Mouse (Mus musculus) B cell, adult 2 months (primary cell): ENCODE measurements around the gene Acbd5.

ENCODE experiments used
- DNase-seq, 2 experiments: peaks; one replicate each; pipeline ENCODE4 v3.0.0; 2022

The Acbd5 gene

DNA sequence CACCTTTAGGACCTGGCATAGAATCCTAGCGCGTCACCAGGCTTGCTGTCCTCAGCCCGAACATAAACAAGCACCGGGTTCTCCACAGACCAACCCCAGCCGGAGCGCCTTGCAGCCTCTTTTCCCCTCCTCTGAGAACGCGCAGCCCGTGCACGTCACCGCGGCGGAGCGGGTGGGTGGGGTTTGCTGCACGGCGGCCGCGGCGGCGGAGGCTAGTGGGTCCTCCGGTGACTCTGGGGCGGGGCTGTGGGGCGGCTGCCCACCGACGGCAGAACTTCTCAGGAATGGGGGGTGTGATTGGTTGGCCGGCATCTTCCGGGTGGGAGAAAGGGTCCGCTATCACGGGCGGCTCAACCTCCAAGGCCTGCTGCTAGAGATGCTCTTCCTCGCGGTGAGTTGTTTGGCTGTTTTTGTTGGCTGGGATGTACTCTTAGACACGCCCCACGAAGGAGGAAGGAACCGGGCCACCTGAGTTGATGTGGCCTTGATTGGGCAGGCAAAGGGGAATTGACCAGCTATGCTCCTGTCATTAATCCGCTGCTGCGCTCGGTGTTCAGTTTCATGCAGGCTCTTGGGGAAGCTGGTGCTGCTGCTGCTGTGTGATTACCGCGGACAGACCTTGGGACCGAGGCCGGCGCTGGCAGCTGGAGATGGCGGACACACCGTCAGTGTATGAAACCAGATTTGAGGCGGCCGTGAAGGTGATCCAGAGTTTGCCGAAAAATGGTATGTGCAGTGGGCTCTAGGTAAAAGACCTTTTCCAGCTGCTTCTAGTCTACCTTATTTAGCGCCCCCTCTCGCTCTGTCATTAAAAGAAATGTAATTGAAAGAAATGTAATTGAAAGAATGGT is 1.2 kb downstream of the Acbd5 start:
- DNase-seq: peak; percentile 97

DNA sequence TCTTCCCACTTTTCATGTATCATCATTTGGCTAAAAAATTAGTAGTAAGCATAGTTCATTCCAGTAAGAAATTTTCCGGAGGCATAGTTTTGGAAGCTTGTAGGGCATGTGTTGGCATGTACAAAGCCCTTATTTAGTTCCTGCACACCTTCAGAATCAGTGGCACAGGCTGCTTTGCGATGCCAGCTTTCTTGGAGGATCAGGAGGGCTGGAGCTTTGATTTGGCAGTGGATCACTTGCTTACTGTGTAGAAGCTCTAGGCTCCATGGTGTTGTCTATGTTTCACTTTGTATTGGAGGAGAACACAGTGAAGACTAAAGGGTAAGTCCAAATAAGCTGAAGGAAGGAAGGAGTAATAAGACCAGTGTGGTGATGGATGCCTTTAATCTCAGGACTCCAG is 2.5 kb downstream of the Acbd5 start:
- no peak for DNase-seq

DNA sequence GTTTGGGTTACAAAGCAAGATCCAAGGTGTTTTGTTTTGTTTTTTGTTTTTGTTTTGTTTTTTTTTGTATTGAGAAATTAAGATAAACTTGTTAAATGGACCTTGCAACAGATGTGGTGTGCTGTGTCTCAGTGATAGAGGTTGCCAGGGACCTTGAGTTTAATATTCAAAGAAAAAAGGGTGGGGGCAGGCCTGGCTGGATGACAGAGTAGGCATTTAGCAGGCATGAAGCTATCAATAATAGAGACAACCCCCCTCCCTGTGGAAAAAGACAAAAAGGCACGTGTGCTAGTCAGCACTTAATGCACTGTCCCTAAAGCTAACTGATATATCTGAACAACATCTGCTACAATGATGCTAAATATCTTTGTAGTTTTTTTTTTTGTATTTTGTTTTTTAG is 3.4 kb downstream of the Acbd5 start:
- DNase-seq: no peak

DNA sequence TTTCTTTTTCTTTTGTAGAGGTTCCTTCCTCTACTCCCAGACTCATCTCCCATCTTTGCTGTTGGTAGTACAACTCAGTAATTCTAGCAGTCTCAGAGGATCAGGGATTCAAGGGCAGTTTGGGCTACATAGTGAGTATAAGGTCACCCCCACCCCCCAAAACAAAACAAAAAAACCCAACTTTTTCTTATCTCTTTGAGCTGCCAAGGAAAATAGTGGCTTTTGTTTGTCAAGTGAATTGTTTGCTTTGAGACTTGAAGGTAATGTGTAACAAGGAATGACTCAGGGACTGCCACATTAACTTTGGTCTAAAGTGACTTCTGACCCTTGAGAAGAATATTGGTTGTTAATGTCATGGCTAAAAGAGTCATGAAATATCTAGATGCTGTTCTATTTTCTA is 7.9 kb downstream of the Acbd5 start:
- DNase-seq: no peak

DNA sequence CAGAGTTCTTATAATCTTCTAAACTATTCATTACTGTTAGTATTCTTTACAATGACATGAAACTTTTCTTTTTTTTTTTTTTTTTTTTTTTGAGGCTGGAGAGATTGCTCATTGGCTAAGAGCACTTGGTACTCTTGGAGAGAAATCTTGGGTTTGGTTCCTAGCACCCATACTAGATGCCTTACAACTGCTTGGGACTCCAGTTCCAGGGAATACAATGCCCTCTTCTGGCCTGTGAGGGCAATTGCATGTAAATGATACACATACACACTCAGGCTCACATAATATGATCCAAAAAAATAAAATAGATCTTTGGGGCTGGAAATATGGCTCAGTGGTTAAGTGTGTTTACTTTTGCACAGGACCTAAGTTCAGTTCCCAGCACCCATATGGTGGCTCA is 8.8 kb downstream of the Acbd5 start:
- no peak for DNase-seq

DNA sequence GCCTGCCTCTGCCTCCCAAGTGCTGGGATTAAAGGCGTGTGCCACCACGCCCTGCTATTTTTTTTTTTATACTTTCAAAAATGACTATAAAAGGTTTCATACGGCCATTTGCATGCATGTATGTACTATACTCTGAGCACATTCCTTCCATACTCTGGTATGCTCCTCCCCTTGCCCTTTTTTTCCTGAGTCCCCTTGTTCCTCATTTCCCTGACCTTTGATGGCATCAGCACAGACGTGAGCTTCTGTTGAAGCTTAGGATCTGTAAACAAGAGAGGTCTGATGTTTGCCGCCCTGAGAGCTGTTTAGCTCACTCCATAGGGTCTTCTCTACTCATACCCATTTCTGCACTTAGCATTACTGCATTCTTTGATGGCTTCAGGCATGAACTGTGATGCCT is 9.7 kb downstream of the Acbd5 start:
- no peak for DNase-seq

DNA sequence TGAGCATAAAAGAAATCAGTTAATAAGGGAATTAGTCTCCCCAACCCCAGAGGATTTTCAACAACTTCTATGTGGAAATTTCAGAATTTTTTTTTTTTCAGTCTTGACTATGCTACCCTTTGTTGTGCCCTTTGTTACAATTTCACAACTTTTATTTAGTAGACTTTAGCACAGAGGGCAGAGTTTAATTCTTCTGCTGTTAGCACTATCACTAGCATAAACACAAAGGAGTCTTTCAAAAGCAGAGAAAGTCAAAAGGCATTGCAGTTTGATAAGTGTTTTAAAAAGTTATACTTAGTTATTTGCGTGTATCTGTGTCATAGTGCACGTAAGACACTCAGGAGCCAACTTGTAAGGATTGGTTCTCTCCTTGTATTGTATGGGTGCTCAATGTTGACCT is 10.6 kb downstream of the Acbd5 start:
- DNase-seq: no peak

DNA sequence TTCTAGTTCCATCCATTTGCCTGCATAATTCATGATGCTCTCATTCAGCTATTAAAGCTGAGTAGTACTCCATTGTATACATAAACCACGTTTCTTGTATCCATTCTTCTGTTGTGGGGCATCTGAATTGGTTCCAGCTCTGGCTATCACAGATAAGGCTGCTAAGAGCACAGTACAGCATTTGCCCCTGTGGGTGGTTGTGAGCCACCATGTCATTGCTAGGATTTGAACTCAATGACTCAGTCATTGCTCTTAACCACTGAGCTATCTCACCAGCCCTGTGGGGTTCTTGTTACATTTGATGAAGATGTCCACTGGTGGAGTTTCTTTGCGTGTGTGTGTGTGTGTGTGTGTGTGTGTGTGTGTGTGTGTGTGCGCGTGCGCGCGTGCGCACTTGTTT is 16.6 kb downstream of the Acbd5 start:
- DNase-seq: no peak

DNA sequence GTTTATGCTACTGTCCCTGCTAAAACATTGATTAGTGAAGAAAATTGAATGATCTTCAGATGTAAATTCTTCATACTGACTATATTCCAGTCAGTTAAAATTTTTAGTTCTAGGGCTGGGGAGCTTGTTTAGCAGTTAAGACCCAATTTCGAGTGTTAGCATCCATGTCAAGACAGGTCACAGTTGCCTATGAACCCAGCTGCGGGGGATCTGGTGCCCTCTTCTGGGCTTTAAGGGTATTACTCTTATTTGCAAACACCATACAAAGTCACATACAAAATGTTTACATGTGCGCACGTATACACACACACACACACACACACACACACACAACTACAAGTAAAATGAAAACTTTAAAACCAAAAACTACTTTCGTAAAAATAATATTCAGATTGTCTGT is 24.2 kb downstream of the Acbd5 start:
- peak; percentile 66 to 68 for DNase-seq

DNA sequence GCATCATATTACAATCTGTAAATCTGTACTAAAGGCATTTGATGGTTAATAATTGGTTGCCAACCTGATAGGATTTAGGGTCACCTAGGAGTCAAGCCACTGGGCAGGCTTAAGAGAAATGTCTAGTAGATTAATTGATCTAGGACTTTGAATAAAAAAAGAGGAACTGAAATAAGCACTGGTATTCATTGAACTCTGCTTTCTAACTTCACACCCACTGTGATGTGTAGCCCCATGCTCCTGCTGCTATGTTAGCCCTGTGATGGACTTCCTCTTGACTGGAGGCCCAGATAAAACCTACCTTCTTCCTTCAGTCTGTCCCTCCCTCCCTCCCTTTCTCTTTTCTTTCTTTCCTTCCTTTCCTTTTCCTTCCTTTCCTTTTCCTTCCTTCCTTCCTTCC is 29.1 kb downstream of the Acbd5 start:
- peak in 1 of 2 experiments; percentile 21 for DNase-seq

DNA sequence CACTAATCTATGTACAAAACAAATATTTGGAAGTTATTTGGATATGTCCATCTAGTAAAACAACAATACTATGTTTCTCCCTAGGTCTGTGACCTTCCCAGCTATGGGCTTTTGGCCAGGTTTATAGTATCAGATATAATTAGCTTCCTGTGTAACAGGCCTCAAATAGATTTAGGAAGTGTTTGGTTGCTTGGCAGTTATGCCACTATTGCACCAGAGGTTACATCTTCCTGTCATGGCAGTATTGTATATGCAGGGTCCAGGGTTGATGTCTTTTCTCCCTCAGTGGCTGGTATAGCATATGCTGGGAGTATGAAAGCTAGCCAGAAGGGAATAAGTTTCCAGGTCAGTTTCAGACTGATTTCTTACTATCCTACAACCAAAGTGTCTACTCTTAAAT is 34.3 kb downstream of the Acbd5 start:
- DNase-seq: no peak

DNA sequence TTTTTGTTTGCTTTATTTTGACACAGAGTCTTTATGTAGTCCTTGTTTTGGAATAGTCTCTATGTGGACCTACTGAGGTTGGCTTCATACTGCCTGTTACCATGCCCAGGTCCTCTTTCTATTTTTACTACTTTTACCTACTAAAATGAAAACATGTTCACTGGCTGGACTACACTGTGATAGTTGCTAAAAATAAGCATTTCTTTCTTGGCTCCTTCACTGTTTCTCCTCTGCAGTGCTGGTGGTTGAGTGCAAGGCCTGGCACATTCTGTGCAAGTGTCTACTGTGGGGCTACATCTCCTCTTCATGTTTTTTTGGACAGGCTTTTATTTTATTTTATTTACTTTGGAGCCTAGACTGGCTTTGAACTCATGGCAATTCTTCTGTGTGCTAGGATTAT is 51.6 kb downstream of the Acbd5 start:
- no peak for DNase-seq

DNA sequence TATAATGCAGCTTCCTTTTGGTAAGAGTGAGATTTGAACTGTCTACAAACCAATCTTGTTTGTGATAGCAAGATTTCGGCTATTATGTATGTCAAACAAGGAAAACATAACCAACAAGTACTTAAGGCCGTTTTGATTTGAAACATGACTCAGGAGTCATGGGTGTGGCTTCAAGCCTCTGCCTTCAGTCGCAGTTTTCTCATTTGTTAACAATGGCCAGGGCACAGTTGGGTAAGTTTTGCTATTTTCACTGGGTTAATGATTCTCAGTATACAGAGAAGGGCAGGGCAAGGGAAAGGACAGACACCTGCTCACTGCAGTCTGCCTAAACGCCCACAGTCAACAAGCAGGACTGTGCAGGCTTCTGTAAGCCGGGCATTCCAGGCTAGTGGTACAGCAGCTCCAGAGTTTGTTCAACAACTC is 87.2 kb downstream of the Acbd5 start:
- DNase-seq: no peak

DNA sequence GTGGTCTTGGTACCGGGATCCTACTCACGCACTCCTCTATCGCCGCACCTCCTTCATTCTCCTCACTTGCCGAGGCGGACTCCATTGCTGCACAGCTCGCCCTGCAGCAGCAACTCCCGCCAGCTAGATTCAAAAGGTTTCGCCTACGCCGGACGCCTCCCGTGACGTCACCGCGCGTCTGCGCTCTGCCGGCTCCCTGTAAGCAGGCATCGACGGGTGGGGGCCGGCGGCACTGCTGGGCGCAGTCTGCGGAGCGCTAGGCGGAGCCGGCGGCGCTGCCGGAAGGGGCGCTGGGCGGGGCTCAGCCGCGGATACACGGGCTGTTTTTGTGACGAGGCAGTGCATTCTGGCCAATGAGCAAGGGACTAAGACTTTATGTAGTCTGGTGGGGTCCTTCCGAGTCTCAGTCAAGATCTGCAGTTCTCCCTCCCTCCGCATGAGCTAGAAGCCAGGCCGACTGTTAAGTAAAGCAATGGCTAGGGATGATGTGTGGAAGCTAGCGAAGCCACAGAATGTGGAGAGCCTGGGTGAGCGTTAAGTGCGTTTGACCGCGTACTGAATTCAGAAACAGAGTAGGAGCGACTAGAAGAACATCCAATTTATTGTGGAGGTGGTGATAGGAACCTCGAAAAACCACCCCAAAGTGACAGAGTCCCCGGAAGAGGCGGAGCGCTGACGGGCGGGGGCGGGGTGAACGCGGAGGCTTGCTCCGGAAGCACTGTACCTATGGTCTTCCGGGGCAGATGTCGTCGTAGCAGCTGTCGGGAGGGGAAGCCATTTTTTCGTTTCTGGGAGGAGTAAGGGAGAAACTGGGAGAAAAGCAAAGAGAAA is 88.0 kb downstream of the Acbd5 start, which contains the start of the genes Mastl and Yme1l1:
Mastl (minus strand) TSS at position 248 of the 831 bp plus-strand sequence.
Yme1l1 (plus strand) TSS at position 593 of the 831 bp plus-strand sequence.
- peak; percentile 98 for DNase-seq

DNA sequence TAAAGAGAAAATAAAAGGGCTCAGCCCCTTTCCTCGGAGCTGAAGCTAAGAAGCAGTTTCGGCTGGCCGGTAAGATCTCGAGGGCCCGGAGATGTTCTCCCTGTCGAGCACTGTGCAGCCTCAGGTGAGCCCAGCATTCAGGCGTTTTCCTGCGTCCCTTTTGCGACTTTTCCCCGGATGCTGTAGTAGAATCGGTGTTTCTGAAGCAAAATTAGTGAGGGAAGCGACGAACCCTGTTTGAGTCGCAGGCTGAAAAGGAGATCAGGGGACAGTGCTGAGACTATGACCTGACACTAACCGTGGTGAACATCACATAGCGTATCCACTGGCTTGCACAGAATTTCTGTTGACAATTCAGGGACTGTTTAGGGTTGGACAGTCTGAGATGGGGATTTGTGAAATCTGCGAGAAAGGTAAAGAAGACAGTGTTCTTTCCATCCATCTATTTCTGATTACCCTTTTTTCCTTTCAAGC is 88.7 kb downstream of the Acbd5 start:
- no peak for DNase-seq
